Mouse (Mus musculus) CH12.LX (cell line): ENCODE measurements around the gene Skint7. TPM values are rescaled to one million over a fixed set of nuclear protein-coding genes. Genes with fewer than 3 reads are reported as not detected.
"Not testable (repeated sequence)": the region's sequence is repeated elsewhere in the genome, so short reads cannot be mapped to it uniquely, and the experiment has no call there.

Source experiments
- DNase-seq: peaks from one replicate; pipeline ENCODE4 v3.0.0-alpha.2; 2013; ENCODE audit errors: extremely low read depth
- H3K27ac ChIP-seq: 2 replicates; pipeline ENCODE4 v1.5.1; 2012; ENCODE audit warnings: low read depth, mild to moderate bottlenecking, control low read depth, moderate library complexity; ENCODE audit not compliant: insufficient read depth
- H3K27me3 ChIP-seq: replicated peaks from 2 replicates; pipeline ENCODE3; 2012; ENCODE audit warnings: inconsistent platforms
- H3K36me3 ChIP-seq, 2 experiments: replicated peaks in 1 of 2; 2 replicates each; pipeline versions ENCODE3 to v1.6.1; 2012; ENCODE audit warnings: inconsistent platforms in 1 of 2, low read length in 1 of 2, mild to moderate bottlenecking in 1 of 2, mixed read lengths in 1 of 2, moderate library complexity in 1 of 2; ENCODE audit not compliant: control insufficient read depth in 1 of 2, insufficient read depth in 1 of 2
- H3K4me1 ChIP-seq, 2 experiments: 2 replicates each; pipeline ENCODE4 v1.6.1; 2012; ENCODE audit warnings: inconsistent platforms in 1 of 2, moderate library complexity in 1 of 2; ENCODE audit not compliant: insufficient read depth in 2 of 2, control insufficient read depth in 1 of 2
- H3K4me2 ChIP-seq: 2 replicates; pipeline ENCODE4 v1.6.1; 2012; ENCODE audit warnings: low read depth, mild to moderate bottlenecking, control low read depth; ENCODE audit not compliant: poor library complexity, insufficient read depth, severe bottlenecking
- H3K4me3 ChIP-seq, 3 experiments: fragments of 150-350 bp in 1 of 3; sonication (generic) in 1 of 3; replicated peaks in 1 of 3; 2 replicates each; pipeline versions ENCODE3 to v1.5.1; 2011 to 2012; ENCODE audit warnings: low read depth in 2 of 3, low read length in 2 of 3, mild to moderate bottlenecking in 2 of 3, moderate library complexity in 2 of 3, control low read depth in 1 of 3, improper control_type of control experiment in 1 of 3, inconsistent platforms in 1 of 3, mixed read lengths in 1 of 3; ENCODE audit not compliant: poor library complexity in 1 of 3
- H3K79me2 ChIP-seq: replicated peaks from 2 replicates; pipeline ENCODE4 v1.6.1; 2012; ENCODE audit warnings: mild to moderate bottlenecking, moderate library complexity; ENCODE audit not compliant: control insufficient read depth, poor library complexity, insufficient read depth, severe bottlenecking; ENCODE audit errors: extremely low read depth
- H3K9ac ChIP-seq: 2 replicates; pipeline ENCODE4 v1.6.1; 2012; ENCODE audit warnings: low read depth, mild to moderate bottlenecking, control low read depth, moderate library complexity; ENCODE audit not compliant: insufficient read depth
- H3K9me3 ChIP-seq: replicated peaks from 2 replicates; pipeline ENCODE3; 2012; ENCODE audit warnings: low read length, inconsistent platforms, mixed read lengths
- BHLHE40 ChIP-seq: IDR thresholded peaks from 2 replicates; pipeline ENCODE4 v1.6.1; 2011; ENCODE audit warnings: mild to moderate bottlenecking, low read depth, low read length, improper control_type of control experiment
- CHD2 ChIP-seq: IDR thresholded peaks from 2 replicates; pipeline ENCODE4 v1.6.1; 2011; ENCODE audit warnings: low read length, improper control_type of control experiment
- CTCF ChIP-seq, 2 experiments: IDR thresholded peaks in 1 of 2; conservative IDR thresholded peaks in 1 of 2; 2 replicates each; pipeline ENCODE4 v1.5.1; 2011 to 2012; ENCODE audit warnings: low read depth in 2 of 2, low read length in 2 of 2, improper control_type of control experiment in 1 of 2, inconsistent platforms in 1 of 2, mild to moderate bottlenecking in 1 of 2, moderate library complexity in 1 of 2
- E2F4 ChIP-seq: IDR thresholded peaks from 2 replicates; pipeline ENCODE4 v1.6.1; 2011; ENCODE audit warnings: low read depth, low read length, improper control_type of control experiment; ENCODE audit not compliant: insufficient replicate concordance
- ELF1 ChIP-seq: IDR thresholded peaks from 2 replicates; pipeline ENCODE4 v1.6.1; 2014; ENCODE audit warnings: low read depth, mild to moderate bottlenecking, inconsistent platforms, low read length, improper control_type of control experiment
- HCFC1 ChIP-seq: IDR thresholded peaks from 2 replicates; pipeline ENCODE4 v1.6.1; 2012; ENCODE audit warnings: low read depth, mild to moderate bottlenecking, inconsistent platforms, low read length, improper control_type of control experiment
- IRF4 ChIP-seq: IDR thresholded peaks from 2 replicates; pipeline ENCODE4 v1.6.1; 2014; ENCODE audit warnings: low read depth, mild to moderate bottlenecking, inconsistent platforms, low read length, improper control_type of control experiment
- JUND ChIP-seq: conservative IDR thresholded peaks from 2 replicates; pipeline ENCODE4 v1.6.1; 2011; ENCODE audit warnings: low read depth, low read length, improper control_type of control experiment
- KAT2A ChIP-seq: IDR thresholded peaks from 2 replicates; pipeline ENCODE4 v1.6.1; 2012; ENCODE audit warnings: low read length, improper control_type of control experiment, inconsistent platforms; ENCODE audit not compliant: insufficient replicate concordance
- MAX ChIP-seq: IDR thresholded peaks from 2 replicates; pipeline ENCODE4 v1.6.1; 2011; ENCODE audit warnings: low read length, improper control_type of control experiment
- MXI1 ChIP-seq: IDR thresholded peaks from 2 replicates; pipeline ENCODE4 v1.6.1; 2011; ENCODE audit warnings: mild to moderate bottlenecking, low read depth, low read length, improper control_type of control experiment
- MYC ChIP-seq: IDR thresholded peaks from 2 replicates; pipeline ENCODE4 v1.6.1; 2011; ENCODE audit warnings: low read depth, mild to moderate bottlenecking, improper control_type of control experiment, low read length
- NELFE ChIP-seq: IDR thresholded peaks from 2 replicates; pipeline ENCODE4 v1.6.1; 2011; ENCODE audit warnings: low read depth, low read length, improper control_type of control experiment
- NRF1 ChIP-seq: IDR thresholded peaks from 2 replicates; pipeline ENCODE4 v1.6.1; 2014; ENCODE audit warnings: low read depth, mild to moderate bottlenecking, inconsistent platforms, low read length, improper control_type of control experiment, moderate library complexity
- POLR2A ChIP-seq: IDR thresholded peaks from 2 replicates; pipeline ENCODE4 v1.6.1; 2011; ENCODE audit warnings: low read depth, mild to moderate bottlenecking, improper control_type of control experiment, low read length
- RAD21 ChIP-seq: IDR thresholded peaks from 2 replicates; pipeline ENCODE4 v1.6.1; 2011; ENCODE audit warnings: low read depth, mild to moderate bottlenecking, low read length, improper control_type of control experiment, moderate library complexity
- RCOR1 ChIP-seq: conservative IDR thresholded peaks from 2 replicates; pipeline ENCODE4 v1.6.1; 2012; ENCODE audit warnings: low read depth, mild to moderate bottlenecking, inconsistent platforms, low read length, improper control_type of control experiment
- SIN3A ChIP-seq: IDR thresholded peaks from 2 replicates; pipeline ENCODE4 v1.6.1; 2012; ENCODE audit warnings: low read length, improper control_type of control experiment, inconsistent platforms
- SMC3 ChIP-seq: IDR thresholded peaks from 2 replicates; pipeline ENCODE4 v1.6.1; 2011; ENCODE audit warnings: low read depth, low read length, improper control_type of control experiment
- TBP ChIP-seq: conservative IDR thresholded peaks from 2 replicates; pipeline ENCODE4 v1.6.1; 2011; ENCODE audit warnings: low read depth, low read length, improper control_type of control experiment
- UBTF ChIP-seq: IDR thresholded peaks from 2 replicates; pipeline ENCODE4 v1.6.1; 2012; ENCODE audit warnings: low read depth, mild to moderate bottlenecking, inconsistent platforms, low read length, improper control_type of control experiment, moderate library complexity
- USF1 ChIP-seq: IDR thresholded peaks from 2 replicates; pipeline ENCODE4 v1.6.1; 2014; ENCODE audit warnings: low read depth, mild to moderate bottlenecking, inconsistent platforms, low read length, improper control_type of control experiment
- ZC3H11A ChIP-seq: IDR thresholded peaks from 2 replicates; pipeline ENCODE4 v1.6.1; 2012; ENCODE audit warnings: low read depth, mild to moderate bottlenecking, inconsistent platforms, low read length, improper control_type of control experiment
- ZKSCAN1 ChIP-seq: IDR thresholded peaks from 2 replicates; pipeline ENCODE4 v1.6.1; 2012; ENCODE audit warnings: low read depth, inconsistent platforms, low read length, improper control_type of control experiment, borderline replicate concordance
- ZNF384 ChIP-seq: IDR thresholded peaks from 2 replicates; pipeline ENCODE4 v1.6.1; 2012; ENCODE audit warnings: low read depth, low read length, improper control_type of control experiment, inconsistent platforms
- dilution Hi-C: fragments of 300-500 bp; cut with MboI; formaldehyde crosslinking; loops from 2 replicates; pipeline ENCODE4 v1.14.3; 2020; ENCODE audit warnings: low sequenced_read_pairs; ENCODE audit not compliant: extremely low pct_unique_long_range_greater_than_20kb, extremely low pct_ligation_motif_present
- in situ Hi-C: fragments of 300-500 bp; cut with MboI; formaldehyde crosslinking; loops from 3 replicates; pipeline ENCODE4 v1.14.3; 2019; ENCODE audit warnings: low sequenced_read_pairs, low pct_ligation_motif_present, low pct_unique_long_range_greater_than_20kb, mixed read lengths
- polyA plus RNA-seq: library from polyadenylated mRNA; unstranded; fragments of >175 nt; gene quantifications from 2 replicates; pipeline ENCODE4 v1.2.1, GENCODE M21; 2012; ENCODE audit warnings: low read depth; ENCODE audit not compliant: insufficient read length
- total RNA-seq, 2 experiments: library from RNA; depleted of rRNA; stranded (reverse); fragments of 300-350 nt in 1 of 2; fragments of >200 nt in 1 of 2; gene quantifications; 2 replicates each; pipeline ENCODE4 v1.2.3; 2012 to 2014

Skint7 gene
- total and polyA plus RNA-seq, 3 experiments = not detected

GRCm38 (mm10) chr4:111963241-111963640 is 9.5 kb upstream of the Skint7 start:
- H3K4me3 ChIP-seq, H3K4me2 ChIP-seq, H3K4me1 ChIP-seq, H3K9ac ChIP-seq, H3K27ac ChIP-seq, H3K36me3 ChIP-seq, in situ Hi-C loops, DNase-seq, H3K79me2 ChIP-seq, H3K9me3 ChIP-seq, dilution Hi-C loops, H3K27me3 ChIP-seq: not testable (repeated sequence)

GRCm38 (mm10) chr4:111963669-111964068 is 9.1 kb upstream of the Skint7 start:
- no peak overlapping the region for H3K4me2 ChIP-seq
- in situ Hi-C loops = no loop called here
- dilution Hi-C loops = no loop called here
- H3K4me3 ChIP-seq = no peak overlapping the region
- H3K9me3 ChIP-seq = no peaks in the 10 kb centered on the region
- H3K27me3 ChIP-seq = peaks cover 8% of the 10 kb centered on the region
- H3K9ac ChIP-seq = no peak overlapping the region
- H3K4me1 ChIP-seq = no peaks in the 10 kb centered on the region
- no peak for DNase-seq
- TF ChIP-seq USF1 (no peak), ELF1 (no peak), KAT2A (no peak), MAX (no peak), SMC3 (no peak), MXI1 (no peak), NELFE (no peak), HCFC1 (no peak), E2F4 (no peak), POLR2A (no peak), SIN3A (no peak), RAD21 (no peak)
- TF ChIP-seq, all 38 proteins: peak for 0
- no peaks in the 10 kb centered on the region for H3K36me3 ChIP-seq
- H3K79me2 ChIP-seq = no peaks in the 10 kb centered on the region
- H3K27ac ChIP-seq = no peak overlapping the region

GRCm38 (mm10) chr4:112005969-112006368 is 33.2 kb downstream of the Skint7 start, which contains the start of gene Skint1:
TSS of gene Skint1 (plus strand) at chr4:112006269.
- TF ChIP-seq NRF1 = no peak
- no peak for TF ChIP-seq USF1
- TF ChIP-seq ZNF384 = no peak
- TF ChIP-seq IRF4 = no peak
- no peak for TF ChIP-seq RCOR1
- TF ChIP-seq E2F4 = no peak
- TF ChIP-seq CHD2 = no peak
- no peak for TF ChIP-seq TBP
- TF ChIP-seq JUND = no peak
- no peak for TF ChIP-seq BHLHE40
- no peak for TF ChIP-seq RAD21
- TF ChIP-seq CTCF (conservative IDR thresholded peaks at IDR 0.05 in 1 of 2, IDR thresholded peaks at IDR 0.05 in 1 of 2; ENCODE audit: low read depth in 2 of 2, low read length in 2 of 2) = no peak
- TF ChIP-seq NELFE = no peak
- TF ChIP-seq MYC = no peak
- no peak for TF ChIP-seq ZKSCAN1
- no peak for TF ChIP-seq UBTF
- no peak for TF ChIP-seq POLR2A
- no peak for TF ChIP-seq ZC3H11A

More at GRCm38 (mm10) chr4:112005969-112006368, 33.2 kb downstream of the Skint7 start, which contains the start of gene Skint1:
- H3K79me2 ChIP-seq = no peaks in the 10 kb centered on the region
- H3K4me3 ChIP-seq = no peak within 1 kb of the TSS
- no peak for DNase-seq
- H3K9ac ChIP-seq = no peak within 1 kb of the TSS
- dilution Hi-C loops (no loop called here), in situ Hi-C loops (no loop called here)
- no peaks in the 10 kb centered on the region for H3K36me3 ChIP-seq
- no peak within 1 kb of the TSS for H3K27ac ChIP-seq
- H3K4me1 ChIP-seq = no peaks in the 10 kb centered on the region
- no peaks in the 10 kb centered on the region for H3K27me3 ChIP-seq
- no peak within 1 kb of the TSS for H3K4me2 ChIP-seq
- H3K9me3 ChIP-seq = no peaks in the 10 kb centered on the region
